Mouse (Mus musculus) limb, embryonic 13.5 days (tissue): ENCODE measurements at regions not wholly inside any gene's neighbourhood (a gene's known extent, or its start where the extent isn't known, plus 50 kb on each side); places are given as distances from the start of the nearest gene placed in this dataset.
A peak's percentile ranks its signal among the peaks of the same experiment; 100 is the strongest.

Experiments
- ATAC-seq: fragments of 200-750 bp; cut with Nextera tagmentation; 2 replicates; pipeline ENCODE4 v1.8.0; 2017; ENCODE audit warnings: low read depth, moderate number of reproducible peaks, moderate TSS enrichment; ENCODE audit not compliant: low FRiP score
- H3K27ac ChIP-seq: fragments of 300-500 bp; sonication (generic); 2 replicates; pipeline ENCODE4 v1.5.1; 2015; ENCODE audit warnings: inconsistent platforms, mild to moderate bottlenecking, moderate library complexity
- H3K27me3 ChIP-seq: fragments of 300-500 bp; sonication (generic); 2 replicates; pipeline ENCODE4 v1.6.1; 2015; ENCODE audit warnings: mild to moderate bottlenecking, inconsistent platforms
- H3K36me3 ChIP-seq: fragments of 300-500 bp; sonication (generic); 2 replicates; pipeline ENCODE4 v1.6.1; 2015; ENCODE audit warnings: inconsistent platforms, mild to moderate bottlenecking, moderate library complexity
- H3K4me1 ChIP-seq: fragments of 300-500 bp; sonication (generic); 2 replicates; pipeline ENCODE4 v1.6.1; 2015; ENCODE audit warnings: inconsistent platforms
- H3K4me2 ChIP-seq: fragments of 300-500 bp; sonication (generic); replicated peaks from 2 replicates; pipeline ENCODE4 v1.6.1; 2015; ENCODE audit warnings: inconsistent platforms, mild to moderate bottlenecking, moderate library complexity
- H3K4me3 ChIP-seq: fragments of 300-500 bp; sonication (generic); 2 replicates; pipeline ENCODE4 v1.5.1; 2015; ENCODE audit warnings: moderate library complexity, mild to moderate bottlenecking, inconsistent platforms
- H3K9ac ChIP-seq: fragments of 300-500 bp; sonication (generic); 2 replicates; pipeline ENCODE4 v1.6.1; 2015; ENCODE audit warnings: mild to moderate bottlenecking, inconsistent platforms
- H3K9me3 ChIP-seq: fragments of 300-500 bp; sonication (generic); 2 replicates; pipeline ENCODE4 v1.6.1; 2016; ENCODE audit warnings: inconsistent platforms
- WGBS: fragments of 180-500 bp; shearing (Covaris S2); methylation state at CpG from one replicate; pipeline ENCODE4 v1.1.7; 2015; 5-methylcytosine and 5-hydroxymethylcytosine counted together

GRCm38 (mm10) chr10:37623041-37623440 lies 484.3 kb upstream of the Marcks start:
- H3K27me3 ChIP-seq: no peaks in the 10 kb centered on the region
- no peak overlapping the region for H3K4me2 ChIP-seq
- ATAC-seq: no peak

GRCm38 (mm10) chr10:37618606-37619005 lies 479.9 kb upstream of the Marcks start:
- Histone ChIP-seq H3K36me3 (no peaks in the 10 kb centered on the region), H3K9me3 (no peaks in the 10 kb centered on the region), H3K4me3 (no peak overlapping the region), H3K4me1 (peaks cover 11% of the 10 kb centered on the region), H3K27ac (no peak overlapping the region), H3K4me2 (no peak overlapping the region), H3K9ac (no peak overlapping the region), H3K27me3 (no peaks in the 10 kb centered on the region)
- 72% methylated on average over 1 of the region's 1 CpGs for WGBS
- ATAC-seq: no peak

More at GRCm38 (mm10) chr10:37623041-37623440, 484.3 kb upstream of the Marcks start:
- Histone ChIP-seq H3K9ac (no peak overlapping the region), H3K9me3 (no peaks in the 10 kb centered on the region), H3K36me3 (no peaks in the 10 kb centered on the region), H3K27ac (no peak overlapping the region), H3K4me3 (no peak overlapping the region), H3K4me1 (peaks cover 4% of the 10 kb centered on the region; the same call in 1 of the 2 replicates)

DNA sequence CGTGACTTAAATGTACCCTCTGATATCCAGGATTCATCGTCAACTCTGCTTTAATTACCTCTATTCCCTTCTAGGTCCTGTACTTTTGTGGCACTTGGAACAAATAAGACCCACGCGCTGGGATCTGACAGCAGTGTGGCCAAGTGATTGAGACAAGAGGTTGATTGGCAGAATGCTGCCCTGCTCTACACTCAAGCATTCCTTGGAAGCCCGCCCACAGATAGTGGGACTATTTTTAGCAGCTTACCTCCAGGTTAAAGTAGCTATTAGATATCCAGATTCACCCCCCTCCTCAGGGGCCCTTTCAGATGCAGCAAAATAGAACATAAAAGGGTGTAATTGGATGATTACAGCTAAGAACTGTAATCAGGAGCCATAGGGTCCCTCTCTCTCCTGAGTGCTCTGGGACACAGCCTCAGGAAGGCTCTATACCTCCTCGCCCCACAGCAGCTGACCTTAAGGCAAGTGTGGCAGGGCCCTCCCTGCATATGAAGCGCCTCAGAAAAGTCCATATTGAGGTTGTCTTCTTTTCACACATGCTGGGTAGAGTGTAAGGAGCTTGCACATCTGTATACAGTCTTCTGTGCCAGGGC lies 479.1 kb upstream of the Marcks start:
- no peak for ATAC-seq
- WGBS: 82% methylated on average over 7 of the region's 7 CpGs
- peaks cover 11% of the 10 kb centered on the region for H3K4me1 ChIP-seq
- no peak overlapping the region for H3K9ac ChIP-seq
- no peaks in the 10 kb centered on the region for H3K9me3 ChIP-seq
- H3K4me3 ChIP-seq: no peak overlapping the region
- no peak overlapping the region for H3K27ac ChIP-seq
- no peaks in the 10 kb centered on the region for H3K36me3 ChIP-seq
- no peaks in the 10 kb centered on the region for H3K27me3 ChIP-seq
- H3K4me2 ChIP-seq: no peak overlapping the region

GRCm38 (mm10) chr10:37615926-37616691 lies 477.4 kb upstream of the Marcks start:
- 56% methylated on average over 4 of the region's 4 CpGs for whole genome bisulfite sequencing
- no peak for ATAC-seq

DNA sequence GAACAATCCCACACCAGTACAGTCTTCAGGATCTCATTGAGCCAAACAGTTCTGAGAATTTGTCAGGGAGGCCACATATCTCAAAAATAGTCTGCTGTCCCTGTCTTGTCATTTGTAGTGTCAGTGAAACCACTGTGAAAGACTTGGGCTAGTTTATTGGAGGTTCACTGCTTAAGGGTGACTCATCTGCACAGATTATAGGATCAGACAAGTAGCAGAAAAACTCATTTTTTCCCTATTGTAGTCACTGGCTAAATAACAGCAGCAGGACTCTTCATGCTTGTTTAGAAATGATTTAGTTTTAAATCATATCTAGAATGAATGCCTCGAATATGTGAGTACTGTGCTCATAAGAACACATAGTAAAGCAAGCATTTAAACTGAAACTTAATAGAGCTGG lies 475.2 kb upstream of the Marcks start:
- ATAC-seq: no peak
- H3K9me3 ChIP-seq: no peaks in the 10 kb centered on the region
- H3K9ac ChIP-seq: no peak overlapping the region
- no peaks in the 10 kb centered on the region for H3K27me3 ChIP-seq
- no peaks in the 10 kb centered on the region for H3K36me3 ChIP-seq
- no peak overlapping the region for H3K4me3 ChIP-seq
- H3K27ac ChIP-seq: no peak overlapping the region
- WGBS: 63% methylated on average over 1 of the region's 1 CpGs
- peaks cover 11% of the 10 kb centered on the region for H3K4me1 ChIP-seq
- H3K4me2 ChIP-seq: no peak overlapping the region

More at GRCm38 (mm10) chr10:37615926-37616691, 477.4 kb upstream of the Marcks start:
- no peaks in the 10 kb centered on the region for H3K9me3 ChIP-seq
- no peaks in the 10 kb centered on the region for H3K27me3 ChIP-seq
- H3K4me1 ChIP-seq: peaks cover 11% of the 10 kb centered on the region
- no peaks in the 10 kb centered on the region for H3K36me3 ChIP-seq
- H3K9ac ChIP-seq: no peak overlapping the region
- peak overlapping the region; percentile 63; the same call in 1 of the 2 replicates for H3K27ac ChIP-seq
- no peak overlapping the region for H3K4me2 ChIP-seq
- no peak overlapping the region for H3K4me3 ChIP-seq

GRCm38 (mm10) chr10:37603529-37603928 lies 464.8 kb upstream of the Marcks start:
- Histone ChIP-seq H3K36me3 (no peaks in the 10 kb centered on the region), H3K27me3 (no peaks in the 10 kb centered on the region), H3K27ac (peak overlapping the region; percentile 48; the same call in 1 of the 2 replicates), H3K4me3 (no peak overlapping the region), H3K9me3 (no peaks in the 10 kb centered on the region), H3K4me1 (peaks cover 3% of the 10 kb centered on the region; the same call in 1 of the 2 replicates), H3K4me2 (no peak overlapping the region), H3K9ac (no peak overlapping the region)
- ATAC-seq: no peak
- WGBS: 21% methylated on average over 1 of the region's 1 CpGs

DNA sequence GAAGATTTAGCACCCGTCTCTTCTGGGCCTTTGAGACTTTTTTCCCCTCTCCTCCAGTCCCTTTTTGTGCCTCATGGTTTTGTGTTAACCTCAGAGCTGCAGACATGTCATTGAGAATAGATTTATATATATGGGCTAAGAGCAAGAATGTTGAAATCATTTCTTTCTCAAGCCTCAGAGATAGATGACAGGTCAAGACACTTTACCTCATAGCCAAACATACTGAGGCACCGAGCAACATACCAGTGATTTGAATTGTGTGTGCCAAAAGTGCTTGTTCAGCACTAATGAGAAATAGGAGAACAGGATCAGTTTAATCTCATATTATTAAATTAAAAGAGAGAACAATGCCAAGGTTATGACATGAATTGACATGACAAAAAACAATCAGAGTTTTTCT lies 464.2 kb upstream of the Marcks start:
- no peaks in the 10 kb centered on the region for H3K9me3 ChIP-seq
- no peak overlapping the region for H3K9ac ChIP-seq
- H3K4me3 ChIP-seq: no peak overlapping the region
- no peak overlapping the region for H3K4me2 ChIP-seq
- H3K27me3 ChIP-seq: no peaks in the 10 kb centered on the region
- H3K36me3 ChIP-seq: no peaks in the 10 kb centered on the region
- 57% methylated on average over 2 of the region's 2 CpGs for WGBS
- H3K4me1 ChIP-seq: peaks cover 3% of the 10 kb centered on the region; the same call in 1 of the 2 replicates
- H3K27ac ChIP-seq: no peak overlapping the region
- ATAC-seq: no peak

GRCm38 (mm10) chr10:37589889-37590288 lies 451.2 kb upstream of the Marcks start:
- no peak overlapping the region for H3K4me3 ChIP-seq
- no peak for ATAC-seq
- no peak overlapping the region for H3K9ac ChIP-seq
- H3K9me3 ChIP-seq: no peaks in the 10 kb centered on the region
- WGBS: 80% methylated on average over 2 of the region's 2 CpGs
- no peaks in the 10 kb centered on the region for H3K4me1 ChIP-seq
- H3K27ac ChIP-seq: no peak overlapping the region
- H3K4me2 ChIP-seq: no peak overlapping the region
- H3K36me3 ChIP-seq: no peaks in the 10 kb centered on the region
- no peaks in the 10 kb centered on the region for H3K27me3 ChIP-seq

DNA sequence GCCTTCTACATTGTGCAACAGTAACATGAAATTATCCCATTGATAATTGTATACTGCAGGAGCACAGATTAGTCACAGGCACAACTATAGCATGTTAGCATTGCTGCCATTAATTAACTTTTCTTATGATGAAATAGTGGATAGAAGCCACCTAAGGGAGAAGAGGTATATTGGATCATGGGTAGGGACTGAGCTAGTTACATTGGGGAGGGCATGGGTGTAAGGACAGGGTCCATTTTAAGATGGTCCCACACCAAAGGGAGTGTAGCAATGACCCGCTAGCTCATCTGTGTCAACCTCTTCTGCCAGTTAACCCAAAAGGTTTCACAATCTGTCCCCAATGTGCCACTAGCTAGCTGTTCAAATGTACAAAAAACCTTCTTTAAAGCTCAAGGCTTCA lies 450.3 kb upstream of the Marcks start:
- Histone ChIP-seq H3K36me3 (no peaks in the 10 kb centered on the region), H3K4me1 (no peaks in the 10 kb centered on the region), H3K4me2 (no peak overlapping the region), H3K9ac (no peak overlapping the region), H3K4me3 (no peak overlapping the region), H3K9me3 (no peaks in the 10 kb centered on the region), H3K27me3 (no peaks in the 10 kb centered on the region), H3K27ac (no peak overlapping the region)
- 100% methylated on average over 1 of the region's 1 CpGs for WGBS
- ATAC-seq: no peak

DNA sequence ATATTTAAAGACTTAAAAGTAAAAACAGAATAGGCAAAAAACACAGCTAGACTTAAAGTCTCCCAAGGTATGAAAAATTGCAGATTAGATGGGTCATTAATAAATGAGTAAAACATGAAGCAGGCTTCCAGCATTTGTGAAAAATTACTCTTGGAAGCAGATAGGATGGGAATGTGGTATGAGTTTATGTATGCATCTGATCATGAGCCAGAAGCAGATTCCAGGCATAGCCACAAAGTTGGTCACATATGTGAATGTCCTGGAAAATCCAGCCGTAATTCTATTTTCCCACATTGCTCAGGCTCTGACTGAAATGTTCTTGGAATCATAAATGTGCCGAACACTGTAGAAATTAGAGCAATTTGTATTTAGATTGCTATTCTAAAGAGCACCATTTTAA lies 432.5 kb upstream of the Marcks start:
- Histone ChIP-seq H3K27ac (no peak overlapping the region), H3K9me3 (no peaks in the 10 kb centered on the region), H3K9ac (no peak overlapping the region), H3K36me3 (no peaks in the 10 kb centered on the region), H3K4me1 (no peaks in the 10 kb centered on the region), H3K4me3 (no peak overlapping the region), H3K4me2 (no peak overlapping the region), H3K27me3 (no peaks in the 10 kb centered on the region)
- no peak for ATAC-seq
- WGBS: 40% methylated on average over 2 of the region's 2 CpGs

DNA sequence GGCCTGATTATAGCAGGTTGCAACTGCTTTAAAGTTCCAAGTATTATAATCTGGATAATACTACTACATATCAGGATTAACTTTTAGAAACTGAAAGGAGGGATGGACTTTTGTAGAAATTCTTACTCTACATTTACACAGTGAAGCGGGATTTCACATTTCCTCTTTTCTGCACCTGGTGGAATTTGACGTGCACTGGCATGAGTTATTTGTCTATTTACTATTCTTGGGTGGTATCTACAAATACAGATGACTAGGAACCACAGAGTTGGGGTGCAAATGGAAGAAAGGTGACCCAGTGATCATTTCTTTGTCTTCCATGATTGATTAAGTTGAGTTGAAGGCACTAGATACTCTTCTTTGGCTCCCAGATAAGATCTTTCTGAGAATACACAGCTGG lies 423.0 kb upstream of the Marcks start:
- no peaks in the 10 kb centered on the region for H3K27me3 ChIP-seq
- H3K4me1 ChIP-seq: no peaks in the 10 kb centered on the region
- no peak overlapping the region for H3K27ac ChIP-seq
- H3K9ac ChIP-seq: no peak overlapping the region
- no peak for ATAC-seq
- no peak overlapping the region for H3K4me3 ChIP-seq
- WGBS: 89% methylated on average over 2 of the region's 2 CpGs
- H3K36me3 ChIP-seq: no peaks in the 10 kb centered on the region
- no peak overlapping the region for H3K4me2 ChIP-seq
- H3K9me3 ChIP-seq: no peaks in the 10 kb centered on the region

DNA sequence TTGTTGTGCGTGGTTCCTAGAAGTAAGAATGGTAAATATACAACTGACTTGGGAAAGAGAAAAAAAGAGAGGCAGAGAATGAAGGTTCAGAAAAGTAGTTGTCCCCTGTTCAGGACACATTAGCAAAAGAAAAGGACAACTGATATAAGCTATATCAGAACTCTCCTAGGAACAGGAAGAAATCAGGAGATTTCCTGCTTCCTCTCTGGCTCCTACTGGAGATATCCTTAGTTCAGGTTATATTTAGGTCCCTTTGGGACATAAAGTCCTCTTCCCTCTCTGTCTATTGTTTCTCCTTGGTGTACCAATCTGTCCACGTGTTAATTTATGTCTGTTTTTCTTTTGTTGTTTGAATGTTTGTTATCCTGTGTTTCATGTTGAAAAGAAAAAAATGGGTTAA lies 410.7 kb upstream of the Marcks start:
- Histone ChIP-seq H3K4me1 (no peaks in the 10 kb centered on the region), H3K27ac (no peak overlapping the region), H3K4me3 (no peak overlapping the region), H3K9ac (no peak overlapping the region), H3K27me3 (no peaks in the 10 kb centered on the region), H3K4me2 (no peak overlapping the region), H3K9me3 (peaks cover 3% of the 10 kb centered on the region; the same call in 1 of the 2 replicates), H3K36me3 (no peaks in the 10 kb centered on the region)
- WGBS: 87% methylated on average over 2 of the region's 2 CpGs
- no peak for ATAC-seq

GRCm38 (mm10) chr10:37540703-37541102 lies 402.0 kb upstream of the Marcks start:
- Histone ChIP-seq H3K4me3 (no peak overlapping the region), H3K36me3 (no peaks in the 10 kb centered on the region), H3K27me3 (no peaks in the 10 kb centered on the region), H3K9ac (no peak overlapping the region), H3K4me2 (no peak overlapping the region), H3K9me3 (no peaks in the 10 kb centered on the region), H3K4me1 (no peaks in the 10 kb centered on the region), H3K27ac (no peak overlapping the region)
- no peak for ATAC-seq
- WGBS: 90% methylated on average over 1 of the region's 1 CpGs
